Mouse (Mus musculus) C2C12 (cell line): Measurements from ENCODE around the gene Zbtb1. TPM values are rescaled to one million over a fixed set of nuclear protein-coding genes. Genes with fewer than 3 reads are reported as not detected.

Experiments
- H3K27me3 ChIP-seq: one replicate; pipeline ENCODE4 v1.6.1; 2011; ENCODE audit not compliant: control insufficient read depth, insufficient read depth, insufficient read length
- H3K36me3 ChIP-seq: one replicate; pipeline ENCODE4 v1.6.1; 2011; ENCODE audit not compliant: control insufficient read depth, insufficient read depth
- H3K4me3 ChIP-seq: one replicate; pipeline ENCODE4 v1.5.1; 2011; ENCODE audit warnings: mild to moderate bottlenecking, control low read depth; ENCODE audit not compliant: poor library complexity, insufficient read depth, severe bottlenecking
- H3K79me2 ChIP-seq: one replicate; pipeline ENCODE4 v1.6.1; 2011; ENCODE audit not compliant: control insufficient read depth, insufficient read depth
- H3K79me3 ChIP-seq: one replicate; pipeline ENCODE4 v1.6.1; 2011; ENCODE audit warnings: low read depth, control low read depth
- H3ac ChIP-seq: one replicate; pipeline ENCODE3; 2011; ENCODE audit warnings: low read depth; ENCODE audit not compliant: control insufficient read depth, insufficient read length
- CEBPB ChIP-seq: IDR thresholded peaks from one replicate; pipeline ENCODE4 v1.6.1; 2011; ENCODE audit warnings: low read depth, mild to moderate bottlenecking, control low read depth, moderate library complexity
- CTCF ChIP-seq: IDR thresholded peaks from one replicate; pipeline ENCODE4 v1.5.1; 2011; ENCODE audit not compliant: control insufficient read depth, insufficient read depth, insufficient read length
- FOSL1 ChIP-seq: IDR thresholded peaks from one replicate; pipeline ENCODE4 v1.8.0; 2011; ENCODE audit warnings: mild to moderate bottlenecking, low read length; ENCODE audit not compliant: poor library complexity, insufficient read depth, severe bottlenecking
- MAX ChIP-seq: IDR thresholded peaks from one replicate; pipeline ENCODE4 v1.6.1; 2011; ENCODE audit warnings: mild to moderate bottlenecking, control low read depth
- MYOD1 ChIP-seq: IDR thresholded peaks from one replicate; pipeline ENCODE4 v1.6.1; 2011; ENCODE audit warnings: low read depth; ENCODE audit not compliant: control insufficient read depth, insufficient read length
- MYOG ChIP-seq: IDR thresholded peaks from one replicate; pipeline ENCODE4 v1.6.1; 2011; ENCODE audit not compliant: control insufficient read depth, insufficient read length; ENCODE audit errors: extremely low read depth
- USF1 ChIP-seq: IDR thresholded peaks from one replicate; pipeline ENCODE4 v1.6.1; 2011; ENCODE audit warnings: low read depth, mild to moderate bottlenecking, control low read depth, moderate library complexity
- polyA plus RNA-seq: library from polyadenylated mRNA; unstranded; fragments of >200 nt; fragmentation: generic; extraction: Trizol; gene quantifications from one replicate; pipeline ENCODE4 v1.2.1, GENCODE M21; 2012; ENCODE audit warnings: missing spikeins

Zbtb1 gene
- polyA plus RNA-seq, 1 experiment: 2.4 TPM

GRCm38 (mm10) chr12:76372881-76373818 is 3.1 kb downstream of the Zbtb1 start:
- TF ChIP-seq MYOD1: no peak
- TF ChIP-seq CEBPB: no peak
- TF ChIP-seq MYOG: no peak
- no peak for TF ChIP-seq FOSL1
- TF ChIP-seq CTCF: no peak
- no peaks in the 10 kb centered on the region for H3K27me3 ChIP-seq
- peaks cover 76% of the 10 kb centered on the region for H3K79me3 ChIP-seq
- peaks cover 7% of the 10 kb centered on the region for H3K36me3 ChIP-seq
- no peak overlapping the region for H3ac ChIP-seq
- H3K79me2 ChIP-seq: peaks cover 86% of the 10 kb centered on the region
- no peak overlapping the region for H3K4me3 ChIP-seq

- no peak overlapping the region for H3K4me3 ChIP-seq
- peaks cover 86% of the 10 kb centered on the region for H3K79me2 ChIP-seq
- no peaks in the 10 kb centered on the region for H3K27me3 ChIP-seq
- H3ac ChIP-seq: no peak overlapping the region
- TF ChIP-seq CEBPB (no peak), MYOD1 (no peak), USF1 (no peak), FOSL1 (no peak), MYOG (no peak), MAX (no peak), CTCF (no peak)
- H3K36me3 ChIP-seq: peaks cover 14% of the 10 kb centered on the region
- peaks cover 79% of the 10 kb centered on the region for H3K79me3 ChIP-seq
Observed at GRCm38 (mm10) chr12:76373991-76374390, 3.9 kb downstream of the Zbtb1 start.

GRCm38 (mm10) chr12:76374911-76375310 is 4.8 kb downstream of the Zbtb1 start:
- peaks cover 15% of the 10 kb centered on the region for H3K36me3 ChIP-seq
- TF ChIP-seq FOSL1 (no peak), USF1 (no peak), MAX (no peak), MYOG (no peak), MYOD1 (no peak)
- H3K4me3 ChIP-seq: no peak overlapping the region
- H3K27me3 ChIP-seq: no peaks in the 10 kb centered on the region
- H3K79me2 ChIP-seq: peaks cover 94% of the 10 kb centered on the region
- no peak overlapping the region for H3ac ChIP-seq
- H3K79me3 ChIP-seq: peaks cover 88% of the 10 kb centered on the region

- Histone ChIP-seq H3K27me3 (no peaks in the 10 kb centered on the region), H3ac (no peak overlapping the region), H3K36me3 (peaks cover 15% of the 10 kb centered on the region), H3K79me2 (peaks cover 100% of the 10 kb centered on the region), H3K4me3 (no peak overlapping the region), H3K79me3 (peaks cover 94% of the 10 kb centered on the region)
- TF ChIP-seq FOSL1 (no peak), USF1 (no peak), MAX (no peak), MYOG (no peak), CEBPB (no peak), CTCF (no peak), MYOD1 (no peak)
Observed at GRCm38 (mm10) chr12:76375506-76375905, 5.4 kb downstream of the Zbtb1 start.

GRCm38 (mm10) chr12:76376649-76377048 is 6.6 kb downstream of the Zbtb1 start:
- no peaks in the 10 kb centered on the region for H3K27me3 ChIP-seq
- H3K4me3 ChIP-seq: no peak overlapping the region
- H3K79me2 ChIP-seq: peaks cover 100% of the 10 kb centered on the region
- H3ac ChIP-seq: no peak overlapping the region
- peaks cover 24% of the 10 kb centered on the region for H3K36me3 ChIP-seq
- peaks cover 99% of the 10 kb centered on the region for H3K79me3 ChIP-seq
- TF ChIP-seq CTCF (no peak), USF1 (no peak), MYOD1 (no peak), MYOG (no peak), FOSL1 (no peak), MAX (no peak), CEBPB (no peak)

- TF ChIP-seq MAX (no peak), CEBPB (no peak), MYOD1 (no peak), FOSL1 (no peak), MYOG (no peak), CTCF (no peak), USF1 (no peak)
- Histone ChIP-seq H3ac (no peak overlapping the region), H3K4me3 (no peak overlapping the region)
Observed at GRCm38 (mm10) chr12:76377059-76377458, 7.0 kb downstream of the Zbtb1 start.

More at GRCm38 (mm10) chr12:76377059-76377458, 7.0 kb downstream of the Zbtb1 start:
- peaks cover 100% of the 10 kb centered on the region for H3K79me2 ChIP-seq
- peaks cover 28% of the 10 kb centered on the region for H3K36me3 ChIP-seq
- no peaks in the 10 kb centered on the region for H3K27me3 ChIP-seq
- H3K79me3 ChIP-seq: peaks cover 99% of the 10 kb centered on the region
